Mouse (Mus musculus): ENCODE measurements around the gene Utrn.

- TF ChIP-seq CTCF (IDR thresholded peaks at IDR 0.05; ENCODE audit: control insufficient read depth, insufficient read depth, insufficient replicate concordance, low read depth, low read length), result no peak
- no peak for TF ChIP-seq POLR2A (IDR thresholded peaks at IDR 0.05; ENCODE audit: control insufficient read depth, low read depth, low read length)
Observed at GRCm38 (mm10) chr10:12899901-12900300, 30.7 kb upstream of the Utrn start.

Data from testis, adult 2 months (tissue).